Mouse (Mus musculus): Measurements from ENCODE around the gene Cep97.
"Not testable (repeated sequence)": the region's sequence is repeated elsewhere in the genome, so short reads cannot be mapped to it uniquely, and the experiment has no call there.

DNA sequence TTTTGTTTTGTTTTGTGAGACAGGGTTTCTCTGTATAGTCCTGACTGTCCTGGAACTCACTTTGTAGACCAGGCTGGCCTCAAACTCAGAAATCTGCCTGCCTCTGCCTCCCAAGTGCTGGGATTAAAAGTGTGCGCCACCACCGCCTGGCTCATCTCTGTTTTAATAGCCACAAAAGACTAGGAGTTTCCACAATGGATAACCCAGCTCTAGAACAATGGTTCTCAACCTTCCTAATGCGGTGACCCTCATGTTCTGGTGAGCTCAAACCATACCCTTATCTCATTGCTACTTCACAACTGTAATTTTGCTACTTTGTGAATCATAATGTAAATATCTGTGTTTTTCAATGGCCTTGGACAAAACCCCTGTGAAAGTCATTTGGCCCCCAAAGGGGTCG lies 75.2 kb downstream of the Cep97 start:
- TF ChIP-seq HCFC1 (IDR thresholded peaks at IDR 0.05; ENCODE audit: borderline replicate concordance, insufficient read depth, low read length); CHD2 (IDR thresholded peaks at IDR 0.05; ENCODE audit: low read depth, low read length); ZC3H11A (IDR thresholded peaks at IDR 0.05; ENCODE audit: borderline replicate concordance, low read depth, low read length); MAFK (IDR thresholded peaks at IDR 0.05; ENCODE audit: insufficient read depth, low read depth, low read length): not testable (repeated sequence)

Measured in ES-E14 (cell line).